Mouse (Mus musculus) hindbrain, embryonic 10.5 days (tissue): ENCODE results near the gene Fam118b. TPM values are rescaled to one million over a fixed set of nuclear protein-coding genes. Genes with fewer than 3 reads are reported as not detected.

Experiments
- DNase-seq: peaks from one replicate; pipeline ENCODE4 v3.0.0-alpha.2; 2017; ENCODE audit warnings: low spot score
- H3K27ac ChIP-seq: fragments of 300-500 bp; sonication (generic); 2 replicates; pipeline ENCODE4 v1.5.1; 2016; ENCODE audit warnings: mild to moderate bottlenecking, moderate library complexity
- H3K27me3 ChIP-seq: fragments of 300-500 bp; sonication (generic); 2 replicates; pipeline ENCODE4 v1.6.1; 2016; ENCODE audit warnings: mild to moderate bottlenecking; ENCODE audit not compliant: poor library complexity, insufficient read depth, severe bottlenecking
- H3K36me3 ChIP-seq: fragments of 300-500 bp; sonication (generic); 2 replicates; pipeline ENCODE4 v1.6.1; 2016; ENCODE audit warnings: mild to moderate bottlenecking, moderate library complexity
- H3K4me1 ChIP-seq: fragments of 300-500 bp; sonication (generic); replicated peaks from 2 replicates; pipeline ENCODE4 v1.6.1; 2016; ENCODE audit warnings: mild to moderate bottlenecking
- H3K4me3 ChIP-seq: fragments of 300-500 bp; sonication (generic); 2 replicates; pipeline ENCODE4 v1.5.1; 2016; ENCODE audit warnings: mild to moderate bottlenecking, moderate library complexity
- H3K9me3 ChIP-seq: fragments of 300-500 bp; sonication (generic); 2 replicates; pipeline ENCODE4 v1.6.1; 2016; ENCODE audit warnings: mild to moderate bottlenecking, moderate library complexity
- WGBS: fragments of 180-500 bp; shearing (Covaris S2); methylation state at CpG from one replicate; pipeline ENCODE4 v1.1.7; 2016; 5-methylcytosine and 5-hydroxymethylcytosine counted together
- polyA plus RNA-seq: library from polyadenylated mRNA; unstranded; fragments of >200 nt; fragmentation: Nextera tagmentation; extraction: Ambion mirVana; gene quantifications from 2 replicates; pipeline ENCODE4 v1.2.1, GENCODE M21; 2016

Fam118b gene
- polyA plus RNA-seq, 1 experiment from 2014 or later = 71.0 TPM

DNA sequence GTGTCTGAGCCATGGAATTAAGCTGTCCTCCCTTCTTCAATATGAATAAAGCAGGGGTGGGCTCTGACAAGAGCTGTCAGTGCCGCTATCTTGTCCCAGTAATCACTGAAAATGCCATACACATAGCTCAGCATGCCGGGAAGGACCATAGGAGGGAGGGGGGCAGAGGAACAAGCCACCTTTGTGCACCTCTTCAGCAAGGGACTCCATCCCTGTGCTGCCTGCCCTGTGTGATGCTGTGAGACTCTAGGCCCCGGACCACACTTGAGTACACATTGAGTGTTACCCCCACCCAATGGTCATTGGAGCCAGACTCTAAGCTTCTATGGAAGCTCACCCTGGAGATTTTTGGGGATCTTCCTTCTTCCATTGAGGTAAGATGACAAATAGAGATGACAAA, 18.7 kb upstream of the Fam118b start:
- 64% methylated on average over 3 of the region's 3 CpGs for WGBS
- DNase-seq = no peak
- H3K9me3 ChIP-seq = no peaks in the 10 kb centered on the region
- no peak overlapping the region for H3K4me3 ChIP-seq
- H3K27ac ChIP-seq = no peak overlapping the region
- H3K36me3 ChIP-seq = no peaks in the 10 kb centered on the region
- H3K4me1 ChIP-seq = peaks cover 68% of the 10 kb centered on the region
- H3K27me3 ChIP-seq = peaks cover 88% of the 10 kb centered on the region

DNA sequence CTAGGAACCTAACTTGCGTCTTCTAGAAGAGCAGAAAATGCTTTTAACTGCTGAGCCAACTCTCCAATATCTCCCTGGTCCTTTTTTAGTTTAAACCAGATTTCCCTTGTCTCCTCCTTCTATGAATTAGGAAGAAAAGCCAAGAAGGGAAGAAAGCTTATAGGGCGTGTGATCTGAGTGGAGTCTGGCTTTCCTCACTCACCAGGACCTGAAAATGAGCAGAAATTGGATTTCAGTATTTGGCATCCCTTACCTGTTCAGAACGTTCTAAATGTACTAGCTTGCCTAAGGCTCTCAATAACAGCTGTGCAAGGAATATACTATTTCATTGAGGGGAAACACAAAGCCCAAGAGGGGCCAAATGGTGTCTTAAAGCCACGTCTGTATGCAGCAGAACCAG, 16.7 kb upstream of the Fam118b start:
- Histone ChIP-seq H3K27me3 (peaks cover 68% of the 10 kb centered on the region), H3K4me3 (no peak overlapping the region), H3K9me3 (no peaks in the 10 kb centered on the region), H3K27ac (no peak overlapping the region; the same call in 1 of the 2 replicates), H3K36me3 (no peaks in the 10 kb centered on the region), H3K4me1 (peaks cover 48% of the 10 kb centered on the region)
- 86% methylated on average over 4 of the region's 4 CpGs for WGBS
- no peak for DNase-seq

DNA sequence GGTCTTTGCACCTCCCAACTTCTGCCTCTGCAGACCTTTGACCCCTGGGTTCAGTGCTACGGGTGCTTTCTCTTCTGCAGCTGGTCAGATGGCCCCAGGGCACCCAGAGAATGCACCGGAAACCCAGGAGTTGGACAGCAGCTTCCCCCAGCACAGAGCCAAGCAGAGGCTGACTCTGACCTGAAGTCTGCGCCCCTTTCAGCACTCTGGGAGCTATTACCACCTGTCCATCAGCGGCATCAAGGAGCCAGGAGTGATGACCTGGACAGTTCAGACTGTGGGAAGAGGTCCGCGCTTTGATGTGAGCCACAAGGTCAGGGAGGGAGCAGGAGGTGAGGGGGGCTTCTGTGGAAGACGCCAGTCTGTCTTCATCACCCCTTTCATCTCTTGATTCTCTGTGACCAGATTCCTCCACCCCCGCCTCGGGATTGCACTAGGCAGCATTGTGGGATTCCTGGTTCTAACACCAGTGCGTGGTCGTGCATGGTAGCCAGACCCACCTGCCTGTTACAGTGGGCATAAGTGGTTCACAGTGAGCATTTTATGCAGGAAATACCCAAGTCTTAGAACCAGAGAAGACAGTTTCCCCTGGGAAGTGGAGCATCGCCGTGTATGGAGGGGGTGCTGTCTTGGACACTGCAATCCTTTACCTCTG, 15.9 kb upstream of the Fam118b start:
- 41% methylated on average over 13 of the region's 13 CpGs for WGBS
- H3K27me3 ChIP-seq = peaks cover 60% of the 10 kb centered on the region
- H3K36me3 ChIP-seq = no peaks in the 10 kb centered on the region
- H3K4me3 ChIP-seq = no peak overlapping the region
- H3K9me3 ChIP-seq = no peaks in the 10 kb centered on the region
- H3K27ac ChIP-seq = peak overlapping the region; percentile 63
- peaks cover 40% of the 10 kb centered on the region for H3K4me1 ChIP-seq
- peak; percentile 63 for DNase-seq

DNA sequence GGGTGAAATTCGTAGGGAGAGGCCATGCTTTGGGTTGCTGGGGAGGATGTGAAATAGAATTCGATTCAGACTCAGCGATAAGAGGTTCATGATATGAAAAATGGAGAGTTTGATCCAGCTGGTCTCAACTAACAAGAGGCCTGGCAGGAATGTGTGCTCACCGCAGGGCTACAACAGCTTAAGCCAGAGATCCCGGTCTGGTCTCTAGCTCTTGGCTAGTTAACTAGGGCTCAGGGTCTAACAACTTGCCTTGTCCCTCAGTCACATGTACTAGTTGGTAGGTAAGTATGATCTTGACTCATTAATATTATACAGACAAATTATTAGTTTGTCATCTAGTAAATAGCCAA, 15.2 kb upstream of the Fam118b start:
- H3K9me3 ChIP-seq = no peaks in the 10 kb centered on the region
- peaks cover 33% of the 10 kb centered on the region for H3K4me1 ChIP-seq
- peaks cover 5% of the 10 kb centered on the region for H3K36me3 ChIP-seq
- H3K4me3 ChIP-seq = no peak overlapping the region
- peaks cover 52% of the 10 kb centered on the region for H3K27me3 ChIP-seq
- WGBS = 68% methylated on average over 5 of the region's 5 CpGs
- peak overlapping the region; percentile 50; the same call in 1 of the 2 replicates for H3K27ac ChIP-seq
- no peak for DNase-seq

DNA sequence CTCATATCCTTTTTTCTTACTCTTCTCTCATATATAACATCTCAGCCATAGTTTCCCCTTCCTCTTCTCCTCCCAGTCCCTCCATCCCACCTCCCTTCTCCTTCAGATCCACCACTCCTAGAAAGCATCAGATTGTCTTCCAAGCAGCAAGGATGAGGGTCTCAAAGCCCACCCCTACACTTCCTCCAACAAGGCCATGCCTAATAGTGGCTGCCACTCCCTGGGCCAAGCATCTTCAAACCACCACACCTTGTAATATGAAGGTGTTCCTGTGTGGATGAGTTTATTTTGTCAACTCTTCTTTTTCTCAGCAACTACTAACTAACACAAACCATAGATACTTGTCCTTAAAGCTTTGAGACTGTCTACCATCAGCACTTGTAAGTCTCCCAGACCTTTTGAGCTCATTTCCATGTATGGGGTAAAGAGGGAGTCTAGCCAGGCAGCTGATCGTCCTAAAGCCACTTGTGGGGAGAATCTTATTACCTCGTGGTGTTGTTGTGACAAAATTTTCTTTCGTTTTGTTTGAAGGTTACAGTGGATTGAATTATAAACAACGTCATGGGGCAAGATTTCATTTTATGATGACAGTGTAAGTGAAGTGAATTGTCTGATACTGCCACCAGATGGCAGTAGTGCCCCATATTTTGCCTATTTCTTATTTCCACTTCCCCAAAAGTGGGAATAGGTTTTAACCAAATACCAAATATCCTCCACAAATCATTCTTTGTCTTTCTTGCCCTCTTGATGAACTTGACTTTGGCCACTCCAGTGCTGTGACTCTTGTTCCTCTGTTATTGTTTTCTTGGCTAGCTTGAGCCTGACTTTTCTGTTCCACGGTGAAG, 14.6 kb upstream of the Fam118b start:
- Histone ChIP-seq H3K4me3 (no peak overlapping the region), H3K9me3 (no peaks in the 10 kb centered on the region), H3K36me3 (peaks cover 11% of the 10 kb centered on the region), H3K27me3 (peaks cover 47% of the 10 kb centered on the region), H3K27ac (peak overlapping the region; percentile 50; the same call in 1 of the 2 replicates), H3K4me1 (peaks cover 30% of the 10 kb centered on the region)
- peak; percentile 47 for DNase-seq
- WGBS = 22% methylated on average over 5 of the region's 5 CpGs

DNA sequence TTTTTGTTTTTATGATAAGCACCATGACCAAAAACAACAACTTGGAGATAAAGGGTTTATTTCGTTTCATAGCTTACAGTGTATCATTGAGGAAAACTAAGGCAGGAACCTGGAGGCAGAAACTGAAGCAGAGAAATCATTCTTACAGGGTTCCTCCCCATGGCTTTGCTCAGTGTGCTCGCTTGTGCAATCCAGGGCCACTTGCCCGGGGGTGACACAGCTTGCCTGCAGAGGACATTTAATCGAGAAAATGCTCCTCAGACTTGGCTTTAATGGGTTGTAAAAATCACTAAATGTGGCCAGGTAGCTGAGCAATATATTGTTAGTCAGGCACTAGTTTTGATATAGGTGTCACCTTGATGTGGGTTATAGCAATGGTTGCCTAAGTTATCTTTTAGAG, 10.8 kb upstream of the Fam118b start:
- Histone ChIP-seq H3K4me3 (no peak overlapping the region), H3K9me3 (no peaks in the 10 kb centered on the region), H3K27ac (no peak overlapping the region), H3K4me1 (peaks cover 10% of the 10 kb centered on the region), H3K36me3 (peaks cover 46% of the 10 kb centered on the region), H3K27me3 (peaks cover 9% of the 10 kb centered on the region)
- DNase-seq = no peak
- WGBS = 88% methylated on average over 4 of the region's 4 CpGs

DNA sequence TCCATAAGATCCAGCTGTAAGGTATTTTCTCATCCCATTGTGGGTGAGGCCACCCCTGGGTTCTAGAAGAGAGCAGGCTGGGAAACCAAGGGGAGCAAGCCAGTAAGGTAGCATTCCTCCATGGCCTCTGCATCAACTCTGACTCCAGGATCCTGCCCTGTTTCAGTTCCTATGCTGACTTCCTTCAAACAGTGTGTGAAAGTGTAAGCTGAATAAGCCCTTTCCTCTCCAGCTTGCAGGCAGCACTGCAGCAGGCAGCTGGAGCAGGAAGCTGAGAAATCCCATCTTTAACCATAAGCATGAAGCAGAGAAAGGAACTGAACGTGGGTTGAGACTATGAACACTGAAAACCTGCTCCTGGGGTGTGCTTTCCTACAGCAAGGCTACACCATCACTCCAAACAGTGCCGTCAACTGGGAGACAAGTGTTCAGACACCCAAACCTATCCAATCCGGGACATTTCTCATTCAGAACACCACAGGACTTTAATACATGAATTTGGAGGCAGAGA, 10.3 kb upstream of the Fam118b start:
- H3K4me1 ChIP-seq = peaks cover 4% of the 10 kb centered on the region
- H3K9me3 ChIP-seq = no peaks in the 10 kb centered on the region
- WGBS = 84% methylated on average over 3 of the region's 3 CpGs
- H3K36me3 ChIP-seq = peaks cover 51% of the 10 kb centered on the region
- DNase-seq = no peak
- H3K27ac ChIP-seq = no peak overlapping the region
- no peak overlapping the region for H3K4me3 ChIP-seq
- H3K27me3 ChIP-seq = peaks cover 3% of the 10 kb centered on the region

DNA sequence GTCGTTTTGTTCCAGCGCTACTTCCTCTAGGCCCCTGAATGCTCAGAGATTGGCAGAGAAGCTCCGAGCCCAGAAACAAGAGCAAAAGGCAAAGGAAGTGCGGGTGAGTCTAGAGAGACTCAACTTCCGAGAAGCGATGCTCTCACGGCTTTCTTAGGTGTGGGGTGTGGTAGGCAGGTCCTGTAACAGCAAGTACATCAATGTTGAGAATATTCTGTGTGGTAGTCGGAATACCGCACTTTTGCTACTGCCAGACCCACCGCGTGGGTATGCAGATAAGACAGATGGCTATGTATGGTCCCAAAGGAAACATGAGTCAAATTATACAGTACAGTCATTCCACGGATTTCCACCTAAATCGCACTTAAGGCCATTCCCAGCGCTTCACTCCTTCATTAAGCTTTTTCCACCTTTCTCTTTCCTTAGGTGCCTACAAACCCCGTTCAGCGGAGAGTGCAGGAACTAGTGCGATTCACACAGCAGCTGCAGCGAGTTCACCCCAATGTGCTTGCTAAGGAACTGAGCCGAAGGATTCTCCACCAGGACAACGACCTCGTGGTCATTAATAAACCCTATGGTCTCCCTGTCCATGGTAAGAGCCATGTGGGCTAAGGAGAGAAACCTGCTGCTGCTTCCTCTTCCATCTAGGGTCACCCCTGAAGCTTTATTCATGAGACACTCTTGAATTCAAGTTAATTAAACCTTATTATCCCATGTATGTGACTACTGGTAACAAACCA, 541 bp upstream of the Fam118b start:
- H3K36me3 ChIP-seq = peaks cover 36% of the 10 kb centered on the region
- peak overlapping the region; percentile 82 for H3K4me3 ChIP-seq
- no peaks in the 10 kb centered on the region for H3K27me3 ChIP-seq
- 3% methylated on average over 21 of the region's 21 CpGs for WGBS
- no peaks in the 10 kb centered on the region for H3K9me3 ChIP-seq
- H3K27ac ChIP-seq = peak overlapping the region; percentile 93
- DNase-seq = no peak
- H3K4me1 ChIP-seq = peaks cover 18% of the 10 kb centered on the region

DNA sequence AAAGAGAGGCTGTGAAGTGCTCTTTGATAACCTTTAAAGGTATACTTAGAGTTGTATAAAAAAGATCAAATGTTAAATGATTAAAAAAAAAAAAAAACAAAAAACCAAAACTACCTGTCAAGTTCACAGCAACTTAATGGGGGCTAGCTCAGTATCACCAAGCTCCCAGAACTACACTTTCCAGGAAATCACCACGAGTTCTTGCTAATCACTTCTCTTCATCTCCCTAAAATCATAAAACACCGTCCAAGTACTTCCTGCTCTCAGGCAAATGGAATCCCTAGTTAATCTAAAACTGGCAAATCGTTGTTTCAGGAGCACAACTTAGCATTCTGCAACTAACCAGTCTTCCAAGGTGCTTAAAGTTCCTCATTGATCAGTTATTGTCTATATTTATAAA, 3.1 kb downstream of the Fam118b start:
- 92% methylated on average over 3 of the region's 3 CpGs for WGBS
- no peak overlapping the region for H3K27ac ChIP-seq
- peaks cover 18% of the 10 kb centered on the region for H3K4me1 ChIP-seq
- H3K9me3 ChIP-seq = no peaks in the 10 kb centered on the region
- DNase-seq = no peak
- no peak overlapping the region for H3K4me3 ChIP-seq
- H3K36me3 ChIP-seq = peaks cover 23% of the 10 kb centered on the region
- H3K27me3 ChIP-seq = no peaks in the 10 kb centered on the region

DNA sequence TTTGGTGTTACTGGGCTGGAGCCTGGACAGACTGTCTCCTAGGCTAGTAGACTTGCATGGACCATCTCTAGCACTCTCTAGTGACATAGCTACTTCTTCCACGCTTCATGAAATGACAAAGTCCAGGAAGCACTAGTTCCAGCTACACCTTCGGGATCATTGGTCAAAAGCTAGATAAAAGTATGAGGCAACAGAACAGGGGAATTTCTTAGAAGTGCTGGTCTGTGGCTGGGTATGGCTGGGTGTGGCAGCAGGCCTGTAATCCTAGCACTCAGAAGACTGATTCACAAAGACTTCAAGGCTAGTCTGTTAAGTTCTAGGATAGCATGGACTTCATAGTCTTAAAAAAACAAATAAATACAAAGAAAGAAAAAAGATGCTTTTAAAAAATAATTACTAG, 4.2 kb downstream of the Fam118b start:
- Histone ChIP-seq H3K4me3 (no peak overlapping the region), H3K4me1 (peaks cover 13% of the 10 kb centered on the region), H3K9me3 (no peaks in the 10 kb centered on the region), H3K27ac (no peak overlapping the region), H3K36me3 (peaks cover 21% of the 10 kb centered on the region), H3K27me3 (no peaks in the 10 kb centered on the region)
- WGBS = 91% methylated on average over 2 of the region's 2 CpGs
- no peak for DNase-seq

DNA sequence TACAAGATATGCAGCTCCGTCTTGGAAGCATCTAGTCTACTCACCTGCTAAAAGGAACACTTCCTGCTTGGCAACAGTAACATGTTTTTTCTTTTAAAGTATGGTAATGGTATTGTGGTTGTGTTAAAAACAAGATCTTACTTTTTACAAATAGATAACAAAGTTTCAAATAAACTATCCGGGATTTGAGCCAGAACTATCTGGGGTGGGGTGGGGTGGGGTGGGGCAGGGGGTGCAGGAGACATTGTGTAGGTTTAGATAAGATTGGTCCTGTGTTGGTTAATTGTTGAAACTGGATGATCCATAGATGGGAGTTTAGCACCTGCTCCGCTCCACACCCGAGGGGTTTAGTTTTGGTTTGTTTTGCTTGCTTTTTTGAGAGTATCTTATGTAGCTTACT, 5.2 kb downstream of the Fam118b start:
- WGBS = 80% methylated on average over 4 of the region's 4 CpGs
- H3K36me3 ChIP-seq = peaks cover 25% of the 10 kb centered on the region
- H3K9me3 ChIP-seq = no peaks in the 10 kb centered on the region
- DNase-seq = no peak
- no peak overlapping the region for H3K27ac ChIP-seq
- peaks cover 10% of the 10 kb centered on the region for H3K4me1 ChIP-seq
- no peaks in the 10 kb centered on the region for H3K27me3 ChIP-seq
- H3K4me3 ChIP-seq = no peak overlapping the region

DNA sequence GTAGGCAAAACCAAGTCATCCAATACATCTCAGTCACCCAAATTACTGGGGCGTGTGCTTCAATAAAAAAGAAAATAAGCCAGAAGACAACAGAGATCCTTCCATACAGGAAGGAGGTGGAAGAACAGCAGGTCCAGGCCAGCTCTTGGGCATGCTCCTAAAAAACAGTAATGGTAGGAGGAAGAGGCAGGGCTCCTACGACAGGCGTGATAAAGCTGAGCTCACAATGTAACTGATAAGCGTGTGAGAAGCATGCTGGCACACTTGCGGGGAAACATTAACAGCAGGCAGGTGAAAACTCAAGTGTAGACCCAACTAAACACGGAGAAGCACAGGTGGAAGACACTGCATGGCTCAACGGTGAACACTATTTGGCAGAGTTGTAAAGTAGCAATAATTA, 10.2 kb downstream of the Fam118b start:
- WGBS = 96% methylated on average over 7 of the region's 7 CpGs
- H3K4me3 ChIP-seq = no peak overlapping the region
- no peak overlapping the region for H3K27ac ChIP-seq
- H3K27me3 ChIP-seq = no peaks in the 10 kb centered on the region
- H3K36me3 ChIP-seq = peaks cover 25% of the 10 kb centered on the region
- no peaks in the 10 kb centered on the region for H3K9me3 ChIP-seq
- DNase-seq = no peak
- H3K4me1 ChIP-seq = no peaks in the 10 kb centered on the region

DNA sequence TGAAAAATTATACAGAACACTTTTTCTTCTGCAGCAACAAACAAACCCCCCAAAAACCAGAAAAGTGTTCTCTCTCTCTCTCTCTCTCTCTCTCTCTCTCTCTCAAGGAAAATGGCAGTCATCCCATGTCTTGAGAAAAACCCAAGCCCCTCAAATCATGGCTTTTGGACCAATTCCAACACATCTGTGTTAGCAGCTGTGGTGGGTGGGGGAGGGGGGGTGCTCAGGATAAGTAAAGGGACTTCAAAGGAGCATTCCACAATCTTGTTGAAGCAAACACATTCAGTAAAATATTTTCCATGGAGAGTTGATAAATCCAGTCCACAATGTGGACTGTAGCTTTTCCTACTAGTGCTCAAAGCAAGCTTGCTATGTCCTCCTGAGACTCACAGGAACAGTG, 18.1 kb downstream of the Fam118b start:
- Histone ChIP-seq H3K4me3 (no peak overlapping the region), H3K4me1 (no peaks in the 10 kb centered on the region), H3K36me3 (peaks cover 7% of the 10 kb centered on the region; the same call in 1 of the 2 replicates), H3K9me3 (no peaks in the 10 kb centered on the region), H3K27ac (no peak overlapping the region), H3K27me3 (no peaks in the 10 kb centered on the region)
- DNase-seq = no peak
